Mouse (Mus musculus): Measurements from ENCODE around the gene Gm5796. TPM values are rescaled to one million over a fixed set of nuclear protein-coding genes. Genes with fewer than 3 reads are reported as not detected.
"Not testable (repeated sequence)": the region's sequence is repeated elsewhere in the genome, so short reads cannot be mapped to it uniquely, and the experiment has no call there.

Gene Gm5796
- polyA plus RNA-seq (2014; fragmentation: Nextera tagmentation; extraction: Ambion mirVana) = 0.48 TPM in 2 replicates

DNA sequence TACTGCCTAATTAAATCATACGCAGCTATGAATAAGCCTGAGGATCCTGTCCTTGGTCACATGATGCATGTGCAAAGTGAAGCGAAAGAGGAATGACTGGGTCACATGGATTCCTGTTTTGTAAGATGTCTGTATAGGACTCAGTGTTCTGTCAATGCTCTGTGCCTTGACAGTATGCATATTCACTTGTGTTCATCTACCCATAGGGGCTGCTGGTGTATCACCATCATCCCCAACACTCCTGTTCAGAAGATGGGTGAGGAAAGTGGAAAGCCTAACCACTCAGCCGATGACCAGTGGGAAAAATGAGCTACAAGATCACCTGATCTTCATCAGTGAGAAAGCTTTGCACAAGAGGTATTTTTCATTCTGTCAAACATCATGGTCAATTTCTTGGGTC is at the start of gene Gm5796:
TSS of gene Gm5796 (plus strand) at position 301 of the 400 bp plus-strand sequence.
- not testable (repeated sequence) for H3K4me2 ChIP-seq (replicated peaks; ENCODE audit: low read depth, low read length); H3K4me3 ChIP-seq (ENCODE audit: low read depth, low read length); H3K27ac ChIP-seq (ENCODE audit: low read length); H3K27me3 ChIP-seq (ENCODE audit: control insufficient read depth, insufficient read depth, low read length); H3K9me3 ChIP-seq (ENCODE audit: control insufficient read depth, low read depth, low read length); H3K4me1 ChIP-seq (ENCODE audit: control insufficient read depth, insufficient read depth, low read length); H3K9ac ChIP-seq (replicated peaks; ENCODE audit: low read depth, low read length); ATAC-seq (ENCODE audit: insufficient number of reproducible peaks, insufficient read depth, low FRiP score, low read depth); H3K36me3 ChIP-seq (ENCODE audit: control insufficient read depth, insufficient read depth, low read length)
- 80% methylated on average over 1 of the region's 3 CpGs for WGBS

DNA sequence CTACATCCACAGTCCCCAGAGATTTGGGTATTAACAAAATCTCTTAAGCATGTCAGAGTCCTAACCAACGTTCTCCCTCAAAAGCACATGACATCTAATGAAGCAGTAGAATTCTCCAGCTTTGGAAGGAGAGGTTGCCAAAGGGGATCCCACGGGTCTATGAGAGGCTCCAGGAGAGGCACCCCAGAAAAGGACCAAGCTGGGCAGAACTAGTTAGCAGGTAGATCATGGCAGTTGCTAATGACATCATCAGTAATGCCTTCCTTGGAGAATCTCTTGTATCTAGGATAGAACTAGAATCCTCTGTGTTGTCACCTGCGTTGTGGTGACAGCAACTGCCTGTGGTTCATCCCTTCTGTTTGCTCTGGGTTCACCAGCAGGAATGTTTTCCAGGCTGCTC is 25.6 kb upstream of the Gm5796 start, which contains the start of gene Gm3099:
TSS of gene Gm3099 (plus strand) at position 301 of the 400 bp plus-strand sequence.
- not testable (repeated sequence) for ATAC-seq (ENCODE audit: insufficient number of reproducible peaks, insufficient read depth, low FRiP score, low read depth); H3K36me3 ChIP-seq (ENCODE audit: control insufficient read depth, insufficient read depth, low read length)
- WGBS = 77% methylated on average over 1 of the region's 3 CpGs

DNA sequence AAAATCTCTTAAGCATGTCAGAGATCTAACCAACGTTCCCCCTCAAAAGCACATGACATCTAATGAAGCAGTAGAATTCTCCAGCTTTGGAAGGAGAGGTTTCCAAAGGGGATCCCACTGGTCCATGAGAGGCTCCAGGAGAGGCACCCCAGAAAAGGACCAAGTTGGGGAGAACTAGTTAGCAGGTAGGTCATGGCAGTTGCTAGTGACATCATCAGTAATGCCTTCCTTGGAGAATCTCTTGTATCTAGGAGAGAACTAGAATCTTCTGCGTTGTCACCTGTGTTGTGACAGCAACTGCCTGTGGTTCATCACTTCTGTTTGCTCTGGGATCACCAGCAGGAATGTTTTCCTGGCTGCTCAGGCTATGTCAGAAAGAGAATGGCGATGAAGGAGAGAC is 60.1 kb downstream of the Gm5796 start, which contains the start of gene Gm3115:
TSS of gene Gm3115 (plus strand) at position 301 of the 400 bp plus-strand sequence.
- H3K9me3 ChIP-seq (ENCODE audit: control insufficient read depth, low read depth, low read length); H3K4me1 ChIP-seq (ENCODE audit: control insufficient read depth, insufficient read depth, low read length); H3K4me3 ChIP-seq (ENCODE audit: low read depth, low read length); H3K27ac ChIP-seq (ENCODE audit: low read length); H3K27me3 ChIP-seq (ENCODE audit: control insufficient read depth, insufficient read depth, low read length); ATAC-seq (ENCODE audit: insufficient number of reproducible peaks, insufficient read depth, low FRiP score, low read depth); H3K36me3 ChIP-seq (ENCODE audit: control insufficient read depth, insufficient read depth, low read length); H3K9ac ChIP-seq (replicated peaks; ENCODE audit: low read depth, low read length); H3K4me2 ChIP-seq (replicated peaks; ENCODE audit: low read depth, low read length): not testable (repeated sequence)
- 55% methylated on average over 3 of the region's 3 CpGs for WGBS

More for the DNA sequence above, 25.6 kb upstream of the Gm5796 start, which contains the start of gene Gm3099:
- not testable (repeated sequence) for H3K27ac ChIP-seq (ENCODE audit: low read length); H3K27me3 ChIP-seq (ENCODE audit: control insufficient read depth, insufficient read depth, low read length); H3K4me3 ChIP-seq (ENCODE audit: low read depth, low read length); H3K9me3 ChIP-seq (ENCODE audit: control insufficient read depth, low read depth, low read length); H3K9ac ChIP-seq (replicated peaks; ENCODE audit: low read depth, low read length); H3K4me1 ChIP-seq (ENCODE audit: control insufficient read depth, insufficient read depth, low read length); H3K4me2 ChIP-seq (replicated peaks; ENCODE audit: low read depth, low read length)

Other genes starting within 250 kb of the Gm5796 start
- gene Gm3002, start 213.9 kb upstream of the Gm5796 start, polyA plus RNA-seq (2014; fragmentation: Nextera tagmentation; extraction: Ambion mirVana) = 0.24 TPM in 1 of 2 replicates, not detected in the other
- gene Gm3033, start 177.7 kb upstream of the Gm5796 start, polyA plus RNA-seq (2014; fragmentation: Nextera tagmentation; extraction: Ambion mirVana) = not detected in 2 replicates
- 0.23 TPM in 1 of 2 replicates, not detected in the other for gene Gm2916, start 139.8 kb upstream of the Gm5796 start, polyA plus RNA-seq (2014; fragmentation: Nextera tagmentation; extraction: Ambion mirVana)
- gene Gm3029, start 92.2 kb upstream of the Gm5796 start, polyA plus RNA-seq (2014; fragmentation: Nextera tagmentation; extraction: Ambion mirVana) = not detected in 2 replicates
- gene Gm3095, start 60.4 kb upstream of the Gm5796 start, polyA plus RNA-seq (2014; fragmentation: Nextera tagmentation; extraction: Ambion mirVana) = not detected in 2 replicates
- gene Gm3099, start 25.5 kb upstream of the Gm5796 start, polyA plus RNA-seq (2014; fragmentation: Nextera tagmentation; extraction: Ambion mirVana) = not detected in 2 replicates
- gene Gm3115, start 60.2 kb downstream of the Gm5796 start, polyA plus RNA-seq (2014; fragmentation: Nextera tagmentation; extraction: Ambion mirVana) = not detected in 2 replicates
- 0.45 and 1.4 TPM in 2 replicates for gene Gm8108, start 86.6 kb downstream of the Gm5796 start, polyA plus RNA-seq (2014; fragmentation: Nextera tagmentation; extraction: Ambion mirVana)
- not detected in 2 replicates for gene Gm3127, start 141.1 kb downstream of the Gm5796 start, polyA plus RNA-seq (2014; fragmentation: Nextera tagmentation; extraction: Ambion mirVana)
- 0.21 and 0.35 TPM in 2 replicates for gene Gm2974, start 158.6 kb downstream of the Gm5796 start, polyA plus RNA-seq (2014; fragmentation: Nextera tagmentation; extraction: Ambion mirVana)
- not detected in 2 replicates for gene Gm3138, start 225.7 kb downstream of the Gm5796 start, polyA plus RNA-seq (2014; fragmentation: Nextera tagmentation; extraction: Ambion mirVana)